Mouse (Mus musculus) intestine, postnatal 0 days (tissue): ENCODE measurements around the gene Chst11. TPM values are rescaled to one million over a fixed set of nuclear protein-coding genes. Genes with fewer than 3 reads are reported as not detected.

Experiments used
- ATAC-seq: fragments of 200-750 bp; cut with Nextera tagmentation; 2 replicates; pipeline ENCODE4 v1.8.0; 2017; ENCODE audit warnings: mild to moderate bottlenecking, moderate TSS enrichment, moderate library complexity
- H3K27ac ChIP-seq: fragments of 300-500 bp; sonication (generic); 2 replicates; pipeline ENCODE4 v1.5.1; 2014; ENCODE audit warnings: mild to moderate bottlenecking, low read depth, low read length, moderate library complexity
- H3K27me3 ChIP-seq: fragments of 300-500 bp; sonication (generic); replicated peaks from 2 replicates; pipeline ENCODE4 v1.6.1; 2014; ENCODE audit warnings: low read length, mixed read lengths; ENCODE audit not compliant: control insufficient read depth, insufficient read depth
- H3K36me3 ChIP-seq: fragments of 300-500 bp; sonication (generic); 2 replicates; pipeline ENCODE4 v1.6.1; 2014; ENCODE audit warnings: mild to moderate bottlenecking, moderate library complexity; ENCODE audit not compliant: control insufficient read depth, insufficient read depth
- H3K4me1 ChIP-seq: fragments of 300-500 bp; sonication (generic); replicated peaks from 2 replicates; pipeline ENCODE4 v1.6.1; 2014; ENCODE audit warnings: antibody characterized with exemption, low read length, mixed read lengths; ENCODE audit not compliant: control insufficient read depth, insufficient read depth
- H3K4me2 ChIP-seq: fragments of 300-500 bp; sonication (generic); replicated peaks from 2 replicates; pipeline ENCODE4 v1.6.1; 2014; ENCODE audit warnings: low read depth, mild to moderate bottlenecking, moderate library complexity
- H3K4me3 ChIP-seq: fragments of 300-500 bp; sonication (generic); 2 replicates; pipeline ENCODE4 v1.5.1; 2014; ENCODE audit warnings: low read depth, low read length
- H3K9ac ChIP-seq: fragments of 300-500 bp; sonication (generic); 2 replicates; pipeline ENCODE4 v1.6.1; 2014; ENCODE audit warnings: mild to moderate bottlenecking, low read depth, low read length
- H3K9me3 ChIP-seq: fragments of 300-500 bp; sonication (generic); 2 replicates; pipeline ENCODE4 v1.6.1; 2016; ENCODE audit warnings: mixed run types; ENCODE audit not compliant: control insufficient read depth
- CTCF ChIP-seq: sonication (generic); IDR thresholded peaks from 2 replicates; pipeline ENCODE4 v1.5.1; 2016; ENCODE audit warnings: low read depth, mild to moderate bottlenecking, control low read depth, antibody characterized with exemption, moderate library complexity
- WGBS: fragments of 180-500 bp; shearing (Covaris S2); extraction: QIAGEN DNeasy Blood & Tissue Kit; methylation state at CpG from one replicate; pipeline ENCODE4 v1.1.7; 2014; 5-methylcytosine and 5-hydroxymethylcytosine counted together
- polyA plus RNA-seq: library from polyadenylated mRNA; unstranded; fragments of >200 nt; fragmentation: Nextera tagmentation; extraction: Ambion mirVana; gene quantifications from 2 replicates; pipeline ENCODE4 v1.2.1, GENCODE M21; 2015

The Chst11 gene
- polyA plus RNA-seq, 1 experiment from 2014 or later: 0.50 TPM

- Histone ChIP-seq H3K9ac (no peak overlapping the region), H3K4me3 (no peak overlapping the region), H3K4me2 (no peak overlapping the region), H3K4me1 (no peaks in the 10 kb centered on the region), H3K36me3 (no peaks in the 10 kb centered on the region), H3K9me3 (no peaks in the 10 kb centered on the region), H3K27ac (no peak overlapping the region), H3K27me3 (no peaks in the 10 kb centered on the region)
- no peak for TF ChIP-seq CTCF
- ATAC-seq: no peak
- WGBS: 72% methylated on average over 8 of the region's 8 CpGs
Observed at GRCm38 (mm10) chr10:83158322-83158721, 173.0 kb downstream of the Chst11 start.

GRCm38 (mm10) chr10:83159229-83159628 is 173.9 kb downstream of the Chst11 start:
- H3K27ac ChIP-seq: no peak overlapping the region
- H3K9ac ChIP-seq: no peak overlapping the region
- no peak overlapping the region for H3K4me3 ChIP-seq
- no peak for TF ChIP-seq CTCF
- ATAC-seq: no peak
- no peaks in the 10 kb centered on the region for H3K4me1 ChIP-seq
- no peaks in the 10 kb centered on the region for H3K27me3 ChIP-seq
- H3K4me2 ChIP-seq: no peak overlapping the region
- no peaks in the 10 kb centered on the region for H3K9me3 ChIP-seq
- no peaks in the 10 kb centered on the region for H3K36me3 ChIP-seq
- WGBS: 85% methylated on average over 8 of the region's 8 CpGs

- H3K9ac ChIP-seq: no peak overlapping the region
- no peaks in the 10 kb centered on the region for H3K4me1 ChIP-seq
- no peak overlapping the region for H3K4me3 ChIP-seq
- 46% methylated on average over 10 of the region's 10 CpGs for WGBS
- TF ChIP-seq CTCF: no peak
- no peak for ATAC-seq
- H3K27me3 ChIP-seq: no peaks in the 10 kb centered on the region
- H3K36me3 ChIP-seq: no peaks in the 10 kb centered on the region
- no peak overlapping the region for H3K27ac ChIP-seq
- H3K4me2 ChIP-seq: no peak overlapping the region
- H3K9me3 ChIP-seq: no peaks in the 10 kb centered on the region
Observed at GRCm38 (mm10) chr10:83161656-83162365, 176.5 kb downstream of the Chst11 start.

GRCm38 (mm10) chr10:83163946-83164345 is 178.6 kb downstream of the Chst11 start:
- TF ChIP-seq CTCF: no peak
- ATAC-seq: no peak
- WGBS: 56% methylated on average over 6 of the region's 6 CpGs
- Histone ChIP-seq H3K9me3 (no peaks in the 10 kb centered on the region), H3K4me1 (no peaks in the 10 kb centered on the region), H3K4me3 (no peak overlapping the region), H3K36me3 (no peaks in the 10 kb centered on the region), H3K9ac (no peak overlapping the region), H3K27ac (no peak overlapping the region), H3K4me2 (no peak overlapping the region), H3K27me3 (no peaks in the 10 kb centered on the region)

- no peak overlapping the region for H3K4me3 ChIP-seq
- H3K4me1 ChIP-seq: no peaks in the 10 kb centered on the region
- no peaks in the 10 kb centered on the region for H3K27me3 ChIP-seq
- no peak for ATAC-seq
- H3K27ac ChIP-seq: no peak overlapping the region
- no peak for TF ChIP-seq CTCF
- WGBS: 79% methylated on average over 9 of the region's 9 CpGs
- no peak overlapping the region for H3K4me2 ChIP-seq
- H3K36me3 ChIP-seq: no peaks in the 10 kb centered on the region
- no peaks in the 10 kb centered on the region for H3K9me3 ChIP-seq
- H3K9ac ChIP-seq: no peak overlapping the region
Observed at GRCm38 (mm10) chr10:83164901-83165435, 179.7 kb downstream of the Chst11 start.

GRCm38 (mm10) chr10:83165521-83166243 is 180.4 kb downstream of the Chst11 start:
- Histone ChIP-seq H3K4me3 (no peak overlapping the region), H3K9ac (no peak overlapping the region), H3K4me2 (no peak overlapping the region), H3K4me1 (no peaks in the 10 kb centered on the region), H3K27me3 (no peaks in the 10 kb centered on the region), H3K36me3 (no peaks in the 10 kb centered on the region), H3K27ac (no peak overlapping the region), H3K9me3 (no peaks in the 10 kb centered on the region)
- no peak for TF ChIP-seq CTCF
- WGBS: 73% methylated on average over 11 of the region's 11 CpGs
- ATAC-seq: no peak
